Mouse (Mus musculus) liver, adult 2 months (tissue): ENCODE data around the gene Fam168a. TPM values are rescaled to one million over a fixed set of nuclear protein-coding genes. Genes with fewer than 3 reads are reported as not detected.

Experiments used
- DNase-seq: peaks from one replicate; pipeline ENCODE4 v3.0.0-alpha.2; 2011; ENCODE audit warnings: low read depth, low spot score; ENCODE audit errors: extremely low read depth
- H3K27ac ChIP-seq: fragments of 200-500 bp; replicated peaks from 2 replicates; pipeline ENCODE4 v1.5.1; 2012; ENCODE audit warnings: low read depth, mild to moderate bottlenecking, control low read depth, inconsistent platforms, low read length; ENCODE audit not compliant: insufficient read depth
- H3K27me3 ChIP-seq: fragments of 200-500 bp; 2 replicates; pipeline ENCODE4 v1.6.1; 2012; ENCODE audit warnings: mild to moderate bottlenecking, moderate library complexity, low read length, inconsistent platforms; ENCODE audit not compliant: control insufficient read depth, insufficient read depth
- H3K36me3 ChIP-seq: fragments of 200-500 bp; 2 replicates; pipeline ENCODE4 v1.6.1; 2012; ENCODE audit warnings: low read length, inconsistent platforms; ENCODE audit not compliant: control insufficient read depth, insufficient read depth
- H3K4me1 ChIP-seq: fragments of 200-500 bp; 2 replicates; pipeline ENCODE4 v1.6.1; 2011; ENCODE audit warnings: low read length; ENCODE audit not compliant: control insufficient read depth, insufficient read depth
- H3K4me3 ChIP-seq: fragments of 200-500 bp; 2 replicates; pipeline ENCODE4 v1.5.1; 2011; ENCODE audit warnings: low read depth, mild to moderate bottlenecking, control low read depth, low read length, moderate library complexity; ENCODE audit not compliant: insufficient read depth
- H3K79me2 ChIP-seq: fragments of 200-500 bp; 2 replicates; pipeline ENCODE4 v1.6.1; 2012; ENCODE audit warnings: inconsistent platforms, mild to moderate bottlenecking, low read length, moderate library complexity; ENCODE audit not compliant: control insufficient read depth, insufficient read depth
- H3K9ac ChIP-seq: fragments of 200-500 bp; 2 replicates; pipeline ENCODE4 v1.6.1; 2012; ENCODE audit warnings: low read depth, mild to moderate bottlenecking, control low read depth, inconsistent platforms, low read length
- CTCF ChIP-seq: fragments of 200-500 bp; IDR thresholded peaks from 2 replicates; pipeline ENCODE4 v1.5.1; 2011; ENCODE audit warnings: low read depth, low read length, control low read depth
- POLR2A ChIP-seq: fragments of 200-500 bp; IDR thresholded peaks from 2 replicates; pipeline ENCODE4 v1.6.1; 2011; ENCODE audit warnings: low read length, control low read depth; ENCODE audit not compliant: insufficient read depth; ENCODE audit errors: extremely low read depth
- WGBS: fragments of 180-500 bp; shearing (Covaris S2); methylation state at CpG from one replicate; pipeline ENCODE4 v1.1.7; 2018; 5-methylcytosine and 5-hydroxymethylcytosine counted together
- polyA plus RNA-seq: library from polyadenylated mRNA; depleted of rRNA; stranded (reverse); fragments of >200 nt; gene quantifications from 2 replicates; pipeline ENCODE4 v1.2.3, GENCODE M21; 2012
- total RNA-seq: library from RNA; depleted of rRNA; stranded (reverse); fragments of >200 nt; gene quantifications from 2 replicates; pipeline ENCODE4 v1.2.3, GENCODE M21; 2014

The Fam168a gene
- total and polyA plus RNA-seq, 2 experiments: 7.4 to 32.0 TPM

GRCm38 (mm10) chr7:100816759-100817441 lies 110.5 kb downstream of the Fam168a start:
- 89% methylated on average over 6 of the region's 6 CpGs for WGBS
- no peaks in the 10 kb centered on the region for H3K4me1 ChIP-seq
- no peak overlapping the region for H3K27ac ChIP-seq

GRCm38 (mm10) chr7:100817442-100817760 lies 111.0 kb downstream of the Fam168a start:
- H3K79me2 ChIP-seq: no peaks in the 10 kb centered on the region
- no peak overlapping the region for H3K4me3 ChIP-seq
- H3K4me1 ChIP-seq: no peaks in the 10 kb centered on the region
- H3K27me3 ChIP-seq: no peaks in the 10 kb centered on the region
- 79% methylated on average over 2 of the region's 2 CpGs for WGBS
- H3K27ac ChIP-seq: no peak overlapping the region
- H3K9ac ChIP-seq: no peak overlapping the region
- DNase-seq: no peak
- no peak for TF ChIP-seq POLR2A
- no peak for TF ChIP-seq CTCF
- H3K36me3 ChIP-seq: no peaks in the 10 kb centered on the region; the same call in 1 of the 2 replicates

More at GRCm38 (mm10) chr7:100816759-100817441, 110.5 kb downstream of the Fam168a start:
- Histone ChIP-seq H3K79me2 (no peaks in the 10 kb centered on the region), H3K27me3 (no peaks in the 10 kb centered on the region), H3K4me3 (no peak overlapping the region), H3K9ac (no peak overlapping the region), H3K36me3 (no peaks in the 10 kb centered on the region; the same call in 1 of the 2 replicates)
- no peak for DNase-seq
- no peak for TF ChIP-seq CTCF
- no peak for TF ChIP-seq POLR2A

- Histone ChIP-seq H3K9ac (no peak overlapping the region), H3K36me3 (no peaks in the 10 kb centered on the region; the same call in 1 of the 2 replicates), H3K4me3 (no peak overlapping the region), H3K4me1 (no peaks in the 10 kb centered on the region), H3K79me2 (no peaks in the 10 kb centered on the region), H3K27me3 (no peaks in the 10 kb centered on the region), H3K27ac (no peak overlapping the region)
- TF ChIP-seq CTCF (peak; percentile 43; the same call in 1 of the 2 replicates), POLR2A (no peak)
- DNase-seq: no peak
- 86% methylated on average over 4 of the region's 4 CpGs for WGBS
These were observed 112.1 kb downstream of the Fam168a start for GRCm38 (mm10) chr7:100818401-100819064.

- H3K4me3 ChIP-seq: no peak overlapping the region
- no peak overlapping the region for H3K27ac ChIP-seq
- no peak for TF ChIP-seq POLR2A
- H3K9ac ChIP-seq: no peak overlapping the region
- no peak for DNase-seq
- H3K79me2 ChIP-seq: no peaks in the 10 kb centered on the region
- no peaks in the 10 kb centered on the region for H3K4me1 ChIP-seq
- H3K27me3 ChIP-seq: no peaks in the 10 kb centered on the region
- peaks cover 5% of the 10 kb centered on the region; the same call in 1 of the 2 replicates for H3K36me3 ChIP-seq
- WGBS: 95% methylated on average over 3 of the region's 3 CpGs
These were observed 118.2 kb downstream of the Fam168a start for GRCm38 (mm10) chr7:100824661-100825060.

GRCm38 (mm10) chr7:100828549-100828948 lies 122.1 kb downstream of the Fam168a start:
- H3K4me1 ChIP-seq: no peaks in the 10 kb centered on the region
- TF ChIP-seq CTCF: no peak
- no peak for TF ChIP-seq POLR2A
- no peak for DNase-seq
- H3K79me2 ChIP-seq: no peaks in the 10 kb centered on the region
- H3K9ac ChIP-seq: no peak overlapping the region
- no peaks in the 10 kb centered on the region for H3K27me3 ChIP-seq
- H3K4me3 ChIP-seq: no peak overlapping the region
- H3K27ac ChIP-seq: no peak overlapping the region
- peaks cover 5% of the 10 kb centered on the region; the same call in 1 of the 2 replicates for H3K36me3 ChIP-seq
- WGBS: 90% methylated on average over 2 of the region's 2 CpGs

- no peak overlapping the region for H3K4me3 ChIP-seq
- no peak overlapping the region for H3K9ac ChIP-seq
- no peak for DNase-seq
- H3K4me1 ChIP-seq: no peaks in the 10 kb centered on the region
- no peaks in the 10 kb centered on the region for H3K79me2 ChIP-seq
- peaks cover 10% of the 10 kb centered on the region for H3K36me3 ChIP-seq
- TF ChIP-seq CTCF: no peak
- no peak for TF ChIP-seq POLR2A
- H3K27ac ChIP-seq: no peak overlapping the region
- 100% methylated on average over 1 of the region's 1 CpGs for WGBS
- no peaks in the 10 kb centered on the region for H3K27me3 ChIP-seq
These were observed 127.4 kb downstream of the Fam168a start for GRCm38 (mm10) chr7:100833859-100834258.
